Mouse (Mus musculus) adrenal gland, postnatal 10 days (tissue): ENCODE data around the gene Gadd45b. TPM values are rescaled to one million over a fixed set of nuclear protein-coding genes. Genes with fewer than 3 reads are reported as not detected.

ENCODE experiments used
- DNase-seq: peaks from one replicate; pipeline ENCODE4 v3.0.0; 2021; ENCODE audit warnings: mixed read lengths
- total RNA-seq, 2 experiments: library from RNA; stranded (reverse); gene quantifications; 2 replicates each; pipeline ENCODE4 v1.2.3; 2021

The Gadd45b gene
- total RNA-seq, 2 experiments from 2014 or later: 11.7 to 44.5 TPM

DNA sequence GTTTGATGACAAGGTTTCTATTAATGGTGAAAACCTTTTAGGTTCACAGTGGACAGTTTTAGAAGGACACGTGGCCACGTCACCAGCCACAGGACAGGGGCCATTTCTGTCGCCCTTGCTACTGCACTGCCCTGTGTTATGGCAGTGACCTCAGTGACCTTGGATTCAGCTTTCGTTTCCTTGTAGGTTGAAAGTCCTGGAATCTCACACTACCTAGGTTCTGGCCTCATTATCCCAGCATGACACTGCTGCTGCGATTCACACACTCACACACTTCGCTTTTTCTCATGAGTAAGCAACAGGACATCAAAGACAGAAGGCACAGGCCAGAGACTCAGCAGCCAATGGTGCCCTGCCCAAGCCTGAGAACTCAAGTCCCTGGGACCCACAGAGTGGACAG, 27.0 kb downstream of the Gadd45b start:
- DNase-seq: no peak

DNA sequence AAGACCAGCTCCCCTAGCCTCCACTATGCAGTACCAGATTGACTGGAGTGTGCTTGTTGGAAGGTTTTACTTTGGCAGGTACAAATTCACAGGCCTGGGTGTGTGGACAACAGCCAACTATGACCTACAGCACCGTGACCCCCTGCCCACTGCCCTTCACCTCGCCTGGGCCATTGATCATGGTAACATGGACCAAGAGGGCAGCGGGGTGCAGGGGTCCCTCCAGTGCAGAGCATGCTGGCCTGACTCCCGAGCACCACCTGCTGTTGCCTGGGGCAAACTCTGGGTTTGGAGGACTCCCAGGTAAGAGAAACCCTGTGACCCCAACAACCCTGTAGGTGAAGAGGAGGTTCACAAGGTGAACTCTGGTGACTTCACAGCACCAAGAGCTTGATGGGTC, 27.9 kb downstream of the Gadd45b start:
- DNase-seq: no peak

DNA sequence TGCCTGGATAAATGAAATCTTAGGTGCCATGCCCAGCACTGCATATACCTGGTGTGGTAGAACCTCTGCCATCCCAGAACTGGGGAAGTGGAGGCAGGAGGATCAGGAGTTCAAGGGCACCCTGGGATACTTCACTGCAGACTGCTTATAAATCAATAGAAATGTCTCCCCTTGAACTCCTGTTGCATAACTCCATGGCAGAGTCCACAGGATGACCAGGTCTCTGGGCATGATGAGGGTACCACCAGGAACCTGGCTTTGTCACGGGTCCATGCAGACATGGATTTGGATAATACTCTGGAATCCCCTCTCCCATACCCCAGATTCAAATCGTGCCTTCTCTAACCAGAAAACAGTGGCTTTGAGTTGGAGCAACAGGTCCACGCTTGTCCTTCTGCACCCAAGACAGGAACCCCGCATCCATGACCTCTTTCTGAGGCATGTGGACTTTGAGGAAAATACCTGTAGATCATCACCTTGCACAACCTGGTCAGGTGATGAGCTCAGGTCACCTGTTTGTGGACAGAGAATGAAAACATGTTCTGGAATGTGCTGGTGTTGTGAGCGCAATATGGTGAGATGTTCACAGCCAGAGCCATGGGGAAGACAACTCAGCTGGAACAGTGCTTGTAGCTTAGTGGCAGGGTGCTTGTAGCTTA, 29.2 kb downstream of the Gadd45b start:
- no peak for DNase-seq

DNA sequence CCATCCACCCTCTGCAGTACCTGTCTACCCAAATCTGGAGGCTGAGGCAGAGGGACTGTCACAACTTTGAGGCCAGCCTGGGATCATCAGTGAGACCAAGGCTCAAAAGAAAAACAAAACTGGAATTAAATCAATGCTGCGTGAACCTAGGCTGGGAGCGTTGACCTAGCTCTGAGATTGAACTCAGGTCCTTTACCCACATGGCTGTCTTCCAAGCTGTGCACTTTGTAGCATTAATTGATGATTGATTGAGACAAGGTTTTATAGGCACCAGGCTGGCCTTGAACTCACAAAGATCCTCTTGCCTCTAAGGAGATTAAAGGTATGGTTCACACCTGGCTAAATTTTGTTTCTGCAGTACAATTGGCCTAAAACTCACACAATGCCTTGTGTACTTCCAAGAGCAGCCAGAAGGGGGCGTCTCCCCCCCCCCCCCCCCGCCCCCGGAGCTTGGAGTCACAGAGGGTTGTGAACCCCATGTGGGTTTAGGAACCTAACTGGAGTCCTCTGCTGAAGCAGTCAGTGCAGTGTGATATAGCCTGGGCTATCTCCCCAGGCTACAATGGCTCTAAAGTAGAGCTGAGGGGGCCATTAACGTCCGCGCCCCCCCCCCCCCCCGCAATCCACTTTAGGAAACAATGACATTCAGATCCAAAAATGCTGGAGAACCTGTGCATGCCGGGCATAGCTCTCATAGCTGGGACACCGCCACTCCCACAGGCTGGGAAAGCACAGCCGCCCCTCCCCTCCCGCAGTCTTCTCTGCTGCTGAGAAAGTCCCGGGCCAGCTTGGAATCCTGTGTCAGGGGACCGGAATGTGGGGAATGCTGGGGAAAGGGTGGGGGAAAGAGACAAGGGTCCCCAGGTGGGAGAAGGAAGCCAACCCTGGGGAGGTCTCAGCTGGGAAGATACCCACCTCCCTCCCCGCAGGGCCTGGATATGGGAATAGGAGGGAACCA, 31.0 kb downstream of the Gadd45b start:
- peak; percentile 67 for DNase-seq

DNA sequence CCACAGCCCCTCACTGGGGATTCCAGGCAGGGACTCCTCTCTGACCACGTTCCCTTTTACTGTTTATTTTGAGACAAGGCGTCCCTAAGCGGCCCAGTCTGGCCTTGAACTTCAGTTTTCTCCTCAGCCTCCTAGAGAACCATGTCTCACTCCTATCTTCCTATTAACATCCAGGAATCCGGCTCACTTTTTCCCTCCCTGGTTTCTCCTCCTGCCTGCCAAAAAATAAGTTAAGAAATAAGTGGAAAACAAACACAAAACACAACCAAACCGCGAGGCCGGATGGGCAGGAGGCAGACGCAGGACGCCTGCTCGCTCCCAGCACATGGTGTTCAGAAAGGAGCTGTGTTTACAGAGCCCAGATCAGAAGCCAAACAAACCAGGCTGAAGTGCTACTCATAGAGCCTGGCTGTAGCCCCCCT, 32.2 kb downstream of the Gadd45b start:
- DNase-seq: peak; percentile 57

DNA sequence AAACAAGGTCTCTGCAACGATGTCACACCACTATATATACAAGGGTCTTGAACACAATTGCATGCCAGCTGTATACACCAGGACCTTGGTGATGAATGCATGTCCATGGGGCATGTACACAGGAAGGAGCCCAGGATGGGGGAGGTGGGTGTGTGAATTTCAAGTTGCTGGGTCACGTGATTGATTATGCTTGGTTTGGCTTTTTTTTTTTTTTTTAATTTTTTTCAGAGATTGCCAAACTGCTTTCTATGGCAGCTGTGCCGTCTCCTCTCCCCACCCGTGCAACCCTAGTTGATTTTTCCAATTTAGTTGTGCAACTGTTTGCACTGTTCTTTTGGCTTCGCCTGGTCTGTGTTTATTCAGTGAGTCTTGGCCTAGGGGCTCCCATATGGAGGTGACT, 32.7 kb downstream of the Gadd45b start:
- DNase-seq: no peak

DNA sequence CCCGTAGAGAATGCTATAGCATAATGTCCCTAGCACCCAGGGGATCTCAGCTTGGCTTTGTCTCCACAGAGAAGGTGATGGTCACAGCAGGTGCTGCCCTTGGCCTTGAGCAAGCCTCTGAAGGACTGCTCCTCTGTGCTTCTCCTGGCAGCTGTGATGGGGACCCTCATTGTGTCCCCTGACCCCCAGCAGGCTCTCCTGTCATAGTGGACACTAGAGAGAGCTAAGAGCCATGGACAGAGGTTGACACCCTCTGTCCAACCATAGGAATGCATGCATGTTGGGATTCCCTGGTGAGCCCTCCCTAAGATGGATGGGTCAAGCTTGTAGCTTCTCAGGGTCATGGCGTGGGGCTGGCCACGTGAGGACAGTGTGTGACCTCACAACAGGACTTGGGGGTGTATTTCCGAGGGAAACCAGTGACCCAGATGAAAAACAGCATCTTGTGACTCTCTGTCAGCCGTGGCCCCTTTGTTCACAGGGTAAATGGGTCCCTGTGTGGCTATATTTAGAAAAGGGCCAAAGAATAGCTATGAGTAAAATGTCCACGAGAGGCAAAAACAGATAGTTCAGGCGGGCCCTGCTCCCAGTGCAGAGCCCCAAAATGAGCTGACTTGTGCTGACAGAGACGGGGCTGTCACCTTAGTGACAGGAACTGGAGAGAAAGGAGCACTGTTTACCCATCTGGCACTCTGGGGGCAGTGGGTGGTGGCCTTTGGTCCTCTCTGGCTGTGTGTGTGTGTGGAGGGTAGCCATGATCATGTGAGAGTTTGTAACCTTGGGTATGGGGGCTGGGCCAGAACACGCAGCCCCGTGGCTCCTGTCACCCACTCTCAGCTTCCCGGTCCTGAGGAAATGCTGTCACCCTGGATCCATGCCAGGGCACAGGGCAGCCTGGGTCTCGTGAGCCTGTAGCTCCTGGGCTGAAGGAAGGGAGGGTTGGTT, 33.4 kb downstream of the Gadd45b start:
- DNase-seq: peak; percentile 77

DNA sequence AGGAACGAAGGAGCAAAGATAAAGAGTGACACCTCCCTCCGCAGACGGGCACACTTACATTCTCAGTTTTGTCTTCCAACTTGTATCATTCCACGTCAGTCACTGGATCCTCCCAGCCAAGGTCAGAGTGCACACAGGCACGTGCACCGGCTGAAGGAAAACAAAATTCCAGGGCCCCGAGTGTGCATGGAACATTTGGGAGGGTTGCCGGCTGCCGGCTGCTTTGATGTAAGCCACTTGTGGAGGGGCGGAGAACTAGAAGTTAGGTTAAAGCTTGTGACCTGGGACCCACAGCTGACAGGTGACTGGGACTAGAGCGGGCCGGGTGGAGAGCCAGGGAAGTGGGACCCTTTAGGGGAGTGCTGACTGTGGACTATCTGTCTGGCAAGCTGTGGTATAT, 36.4 kb downstream of the Gadd45b start:
- peak; percentile 66 for DNase-seq

DNA sequence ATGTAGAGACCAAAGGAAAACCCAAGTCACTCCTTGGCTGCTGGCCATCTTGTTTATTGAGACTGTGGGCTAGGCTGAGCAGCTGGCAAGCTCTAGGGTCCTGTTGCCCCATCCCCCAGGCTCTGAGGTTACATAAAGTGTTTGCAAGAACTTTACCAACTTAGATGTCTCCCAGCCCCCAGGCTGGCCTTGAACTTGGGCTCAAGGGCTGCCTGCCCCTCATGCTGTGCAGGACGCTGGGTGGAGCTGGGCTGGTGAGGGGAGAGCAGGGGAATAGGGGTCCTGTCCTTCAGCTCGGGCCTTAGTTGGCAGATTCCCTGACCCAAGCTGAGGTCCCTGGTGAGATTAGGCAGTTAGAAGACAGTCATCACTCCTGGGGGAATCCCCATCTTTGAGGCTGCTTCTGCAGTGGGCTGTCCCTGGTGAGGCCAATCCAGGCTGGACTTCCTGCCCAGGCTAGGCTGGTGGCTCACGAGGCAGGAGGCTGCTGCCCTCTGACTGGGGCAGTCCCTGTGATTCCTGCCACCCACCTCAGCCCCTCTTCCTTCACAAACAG, 37.3 kb downstream of the Gadd45b start:
- peak; percentile 59 for DNase-seq

DNA sequence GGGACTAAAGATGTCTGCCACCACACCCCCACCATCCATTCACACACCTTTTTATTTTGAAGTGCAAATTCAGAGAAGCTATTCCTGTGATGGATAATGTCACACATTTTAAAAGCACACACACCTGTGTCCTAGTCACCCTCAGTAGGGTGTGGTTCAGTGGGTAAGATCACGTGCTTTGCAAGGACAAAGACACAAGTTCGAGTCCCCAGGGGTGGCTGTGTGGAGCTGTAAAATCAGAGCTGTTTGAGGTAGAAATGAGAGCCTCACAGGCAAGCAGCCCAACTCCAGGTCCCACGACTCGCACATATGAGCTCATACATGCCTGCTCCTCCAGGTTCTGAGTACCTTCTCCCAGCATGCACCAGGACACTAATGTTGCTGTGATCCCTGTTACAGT, 38.2 kb downstream of the Gadd45b start:
- no peak for DNase-seq

DNA sequence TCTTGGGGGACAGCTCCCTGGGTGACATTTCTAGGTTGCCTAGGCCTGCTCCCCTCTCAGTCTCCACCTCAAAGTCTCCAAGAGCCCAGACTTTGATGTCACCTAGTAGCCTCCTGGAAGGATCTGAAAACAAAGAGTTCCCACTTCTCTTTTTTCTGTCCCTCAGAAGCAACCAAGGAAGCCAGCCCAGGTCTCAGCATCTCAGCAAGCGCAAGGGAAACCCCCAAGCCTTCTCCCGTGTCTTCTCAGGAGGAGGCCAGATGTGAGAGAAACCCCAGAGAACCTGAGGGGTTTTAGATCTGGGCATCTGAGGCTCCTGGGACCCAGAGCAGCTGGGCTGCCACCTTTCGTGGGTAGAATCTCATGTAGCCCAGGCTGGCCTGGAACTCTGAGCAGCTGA, 39.4 kb downstream of the Gadd45b start:
- no peak for DNase-seq

DNA sequence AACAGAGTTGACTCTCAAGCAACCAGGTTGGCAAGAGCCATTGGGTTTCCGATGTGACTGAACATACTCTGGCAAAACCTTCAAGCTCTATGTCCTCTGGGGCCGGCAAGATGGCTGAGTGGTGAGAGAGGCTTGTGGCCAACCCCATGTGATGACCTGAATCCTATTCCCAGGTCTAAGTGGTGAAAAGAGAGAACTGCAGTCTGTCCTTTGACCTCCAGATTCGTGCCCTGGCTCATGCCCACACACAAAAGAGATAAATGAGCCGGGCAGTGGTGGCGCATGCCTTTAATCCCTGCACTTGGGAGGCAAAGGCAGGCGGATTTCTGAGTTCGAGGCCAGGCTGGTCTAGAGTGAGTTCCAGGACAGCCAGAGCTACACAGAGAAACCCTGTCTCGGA, 40.3 kb downstream of the Gadd45b start:
- no peak for DNase-seq

DNA sequence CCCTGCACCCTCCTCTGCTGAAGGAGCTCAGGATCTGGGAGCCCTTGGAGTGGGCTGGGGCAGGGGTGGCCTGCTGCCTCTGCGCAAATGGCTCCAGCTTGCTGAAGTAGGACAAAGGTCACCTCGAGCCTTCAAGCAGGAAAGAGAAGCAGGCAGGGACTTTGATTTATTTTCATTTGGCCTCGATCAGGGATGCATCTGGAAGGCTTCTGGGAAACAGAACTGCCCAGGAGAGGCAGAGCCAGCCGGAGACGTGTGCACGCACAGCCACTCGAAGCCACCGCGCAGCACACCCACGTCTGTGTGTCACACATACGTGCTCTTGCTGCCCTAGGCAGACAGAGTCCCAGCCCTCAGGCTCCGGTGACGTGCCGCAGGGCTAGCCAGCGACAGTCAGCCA, 41.7 kb downstream of the Gadd45b start:
- peak; percentile 69 for DNase-seq

DNA sequence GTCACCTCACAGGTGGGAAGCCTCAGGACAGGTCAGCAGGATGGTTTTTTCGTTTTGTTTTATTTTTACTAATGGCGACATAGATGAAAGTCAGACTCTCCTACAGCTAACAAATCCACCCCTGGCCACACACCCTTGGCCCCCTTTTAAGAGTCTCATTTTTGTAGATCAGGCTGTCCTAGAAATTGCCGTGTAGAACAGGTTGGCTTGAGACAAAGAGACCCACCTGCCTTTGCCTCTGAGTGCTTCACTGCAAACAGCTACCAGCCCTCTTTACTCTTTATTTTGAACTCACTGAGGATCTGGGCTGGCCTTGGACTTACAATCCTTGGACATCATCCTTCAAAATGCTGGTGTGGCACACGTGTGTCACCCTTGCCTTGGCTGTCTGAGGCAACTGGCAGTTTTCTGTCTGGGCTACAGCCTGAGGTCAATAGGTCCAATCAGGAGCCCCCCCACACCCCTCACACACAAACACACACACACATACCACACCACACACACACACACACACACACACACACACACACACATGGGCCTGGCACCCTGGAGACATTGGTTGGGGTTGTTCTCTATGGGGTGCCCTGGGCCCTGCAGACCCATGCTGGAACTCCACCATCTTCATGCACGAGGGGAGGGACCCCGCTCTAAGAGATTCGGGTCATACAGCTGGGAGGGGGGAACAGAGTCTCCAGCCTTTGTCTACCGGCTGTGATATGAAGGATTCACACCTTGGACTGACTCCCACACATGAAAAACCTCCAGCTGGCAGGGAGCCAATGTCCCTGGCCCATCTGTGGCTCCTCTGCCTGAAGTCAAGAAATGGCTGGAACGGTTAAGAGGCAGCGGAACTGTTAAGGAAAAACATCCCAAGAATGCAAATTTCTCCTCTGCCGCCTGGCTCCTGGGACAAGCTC, 42.5 kb downstream of the Gadd45b start:
- peak; percentile 80 for DNase-seq

DNA sequence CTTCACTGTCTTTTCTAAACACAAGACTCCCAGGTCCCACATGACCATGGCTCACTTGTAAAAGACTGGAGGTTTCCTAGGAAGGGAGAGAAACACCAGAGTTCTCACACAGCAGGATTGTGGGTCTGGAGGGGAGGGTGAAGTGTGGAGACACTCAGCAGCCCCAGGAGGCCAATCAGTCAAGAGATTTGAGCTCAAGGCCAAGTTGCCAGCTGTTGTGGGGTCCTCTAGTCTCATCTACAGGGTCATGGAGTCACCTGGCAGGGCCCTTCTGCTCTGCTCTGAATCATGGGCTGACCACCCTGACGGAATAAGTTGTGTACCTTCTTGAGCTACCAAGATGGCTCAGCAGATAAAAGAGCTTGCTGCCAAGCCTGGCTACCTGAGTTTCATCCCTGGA, 43.8 kb downstream of the Gadd45b start:
- DNase-seq: no peak

DNA sequence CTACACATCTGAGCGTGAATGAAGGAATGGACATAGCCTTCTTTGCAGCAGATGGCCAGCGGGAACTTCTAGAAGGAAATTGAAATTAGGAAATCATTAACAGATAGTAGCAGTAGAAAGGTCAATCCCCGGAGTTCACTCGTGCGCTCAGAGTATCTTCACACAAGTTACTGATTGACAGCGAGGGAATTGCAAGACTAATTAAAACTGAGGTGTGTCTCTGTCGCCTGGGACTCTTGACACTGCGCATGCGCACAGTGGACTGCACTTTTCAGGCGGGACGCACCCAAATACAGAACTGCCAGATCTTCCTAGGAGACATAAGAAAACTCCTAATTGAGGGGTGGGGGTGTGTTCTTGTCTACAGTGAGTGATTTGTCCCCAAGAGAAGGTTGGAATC, 45.6 kb downstream of the Gadd45b start:
- DNase-seq: no peak

DNA sequence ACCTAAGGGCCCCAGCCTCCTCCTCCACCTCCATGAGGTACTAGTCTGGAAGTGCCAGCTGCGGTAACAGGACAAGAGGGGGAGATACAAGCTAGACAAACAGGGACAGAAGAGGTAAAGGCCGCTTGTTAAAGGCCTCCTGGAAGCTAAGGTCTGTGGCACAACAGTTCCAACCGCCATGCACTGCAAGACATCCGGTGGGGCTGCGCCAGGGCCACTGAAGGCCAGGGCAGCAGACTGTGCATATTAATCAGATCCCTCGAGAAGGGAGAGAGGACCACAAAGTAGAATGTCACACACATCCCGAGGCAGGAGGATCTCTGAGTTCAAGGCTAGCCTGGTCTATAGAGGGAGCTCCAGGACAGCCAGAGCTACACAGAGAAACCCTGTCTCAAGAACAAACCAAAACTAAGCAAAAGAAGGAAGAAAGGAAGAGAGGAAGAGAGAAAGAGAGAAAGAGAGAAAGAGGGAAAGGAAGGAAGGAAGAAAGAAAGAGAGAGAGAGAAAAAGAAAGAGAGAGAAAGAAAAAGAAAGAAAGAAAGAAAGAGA, 51.8 kb downstream of the Gadd45b start:
- DNase-seq: no peak
